Mouse (Mus musculus): ENCODE data around the gene Sp3. TPM values are rescaled to one million over a fixed set of nuclear protein-coding genes. Genes with fewer than 3 reads are reported as not detected.
"Not testable (repeated sequence)": the region's sequence is repeated elsewhere in the genome, so short reads cannot be mapped to it uniquely, and the experiment has no call there.

Gene Sp3
- 46.6 and 51.1 TPM in 2 replicates for polyA plus RNA-seq (2016; fragmentation: Nextera tagmentation; extraction: Ambion mirVana)

GRCm38 (mm10) chr2:72980337-72981074 is at the start of gene Sp3:
TSS of gene Sp3 (minus strand) at chr2:72980446.
- peak within 1 kb of the TSS; percentile 100 for H3K27ac ChIP-seq
- peak; percentile 98 for DNase-seq (ENCODE audit: low spot score)
- H3K27me3 ChIP-seq (ENCODE audit: insufficient read depth, poor library complexity, severe bottlenecking), result no peaks in the 10 kb centered on the region
- peaks cover 41% of the 10 kb centered on the region for H3K4me1 ChIP-seq (replicated peaks)
- H3K4me3 ChIP-seq, result peak within 1 kb of the TSS; percentile 97
- under 1% methylated on average over 64 of the region's 64 CpGs for WGBS
- no peaks in the 10 kb centered on the region for H3K9me3 ChIP-seq
- H3K36me3 ChIP-seq, result 0 out of 2 replicates have a peak, but pooled peaks cover 6% of the 10 kb centered on the region

DNA sequence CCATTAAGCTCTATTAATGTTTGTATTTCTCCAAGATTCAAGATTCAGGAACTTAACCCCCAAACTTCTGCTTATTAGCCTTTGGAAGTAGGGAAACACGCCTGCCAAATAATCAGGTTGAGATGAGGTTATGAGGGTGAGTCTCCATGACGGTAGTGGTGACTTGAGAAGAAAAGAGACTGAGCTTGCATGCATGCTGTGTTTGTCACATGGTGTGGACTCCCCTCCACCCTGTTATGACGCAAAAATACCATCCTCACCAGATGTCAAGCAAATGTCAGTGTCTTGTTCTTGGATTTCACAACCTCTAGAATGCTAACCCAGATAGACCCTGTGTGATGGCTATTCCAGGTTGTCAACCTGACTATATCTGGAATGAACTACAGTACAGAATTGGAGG is 49.6 kb upstream of the Sp3 start:
- Histone ChIP-seq H3K4me3 (no peak overlapping the region), H3K36me3 (no peaks in the 10 kb centered on the region), H3K9me3 (0 out of 2 replicates have a peak, but pooled peaks cover 5% of the 10 kb centered on the region), H3K4me1 (replicated peaks) (no peaks in the 10 kb centered on the region), H3K27me3 (ENCODE audit: insufficient read depth, poor library complexity, severe bottlenecking) (no peaks in the 10 kb centered on the region), H3K27ac (no peak overlapping the region)
- no peak for DNase-seq (ENCODE audit: low spot score)
- WGBS, result 89% methylated on average over 3 of the region's 3 CpGs

- Histone ChIP-seq H3K4me1 (replicated peaks) (no peaks in the 10 kb centered on the region), H3K27me3 (ENCODE audit: insufficient read depth, poor library complexity, severe bottlenecking) (no peaks in the 10 kb centered on the region), H3K27ac (no peak overlapping the region), H3K9me3 (0 out of 2 replicates have a peak, but pooled peaks cover 5% of the 10 kb centered on the region), H3K36me3 (no peaks in the 10 kb centered on the region), H3K4me3 (no peak overlapping the region)
- no peak for DNase-seq (ENCODE audit: low spot score)
- 89% methylated on average over 3 of the region's 3 CpGs for WGBS
Measured at GRCm38 (mm10) chr2:73028019-73028418, 47.8 kb upstream of the Sp3 start.

GRCm38 (mm10) chr2:73027126-73027525 is 46.9 kb upstream of the Sp3 start:
- DNase-seq (ENCODE audit: low spot score), result no peak
- no peak overlapping the region for H3K27ac ChIP-seq
- H3K4me3 ChIP-seq, result no peak overlapping the region
- 0 out of 2 replicates have a peak, but pooled peaks cover 5% of the 10 kb centered on the region for H3K9me3 ChIP-seq
- 64% methylated on average over 3 of the region's 3 CpGs for WGBS
- H3K27me3 ChIP-seq (ENCODE audit: insufficient read depth, poor library complexity, severe bottlenecking), result no peaks in the 10 kb centered on the region
- no peaks in the 10 kb centered on the region for H3K4me1 ChIP-seq (replicated peaks)
- no peaks in the 10 kb centered on the region for H3K36me3 ChIP-seq

GRCm38 (mm10) chr2:73023803-73024202 is 43.6 kb upstream of the Sp3 start:
- Histone ChIP-seq H3K9me3 (no peaks in the 10 kb centered on the region), H3K36me3 (no peaks in the 10 kb centered on the region), H3K27ac (no peak overlapping the region), H3K27me3 (ENCODE audit: insufficient read depth, poor library complexity, severe bottlenecking) (no peaks in the 10 kb centered on the region), H3K4me1 (replicated peaks) (no peaks in the 10 kb centered on the region), H3K4me3 (no peak overlapping the region)
- 48% methylated on average over 6 of the region's 6 CpGs for WGBS
- DNase-seq (ENCODE audit: low spot score), result no peak

DNA sequence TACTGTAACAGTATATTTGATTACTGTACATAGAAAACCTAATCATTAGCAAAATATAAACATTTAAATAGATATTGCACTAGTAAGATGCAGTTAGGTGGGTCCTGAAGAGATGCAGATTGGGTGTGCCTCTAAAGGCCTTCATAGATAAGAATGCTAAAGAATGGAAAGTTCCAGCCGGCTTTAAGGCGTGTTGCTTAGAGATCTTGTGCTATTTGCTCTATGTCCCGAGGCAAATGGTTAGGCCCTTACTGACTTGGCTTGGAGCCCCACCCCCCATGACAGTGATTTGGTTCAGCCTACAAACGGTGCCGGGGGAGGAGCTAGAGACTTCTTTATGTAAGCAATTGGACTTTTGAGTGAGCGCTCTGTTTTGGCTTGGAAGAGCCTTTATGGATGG is 40.8 kb upstream of the Sp3 start:
- no peak overlapping the region for H3K4me3 ChIP-seq
- 85% methylated on average over 6 of the region's 6 CpGs for WGBS
- DNase-seq (ENCODE audit: low spot score), result no peak

GRCm38 (mm10) chr2:73019371-73020146 is 39.3 kb upstream of the Sp3 start:
- H3K27ac ChIP-seq, result no peak overlapping the region
- H3K36me3 ChIP-seq, result no peaks in the 10 kb centered on the region
- DNase-seq (ENCODE audit: low spot score), result no peak
- H3K27me3 ChIP-seq (ENCODE audit: insufficient read depth, poor library complexity, severe bottlenecking), result no peaks in the 10 kb centered on the region
- H3K4me3 ChIP-seq, result no peak overlapping the region
- 83% methylated on average over 9 of the region's 9 CpGs for WGBS
- H3K9me3 ChIP-seq, result no peaks in the 10 kb centered on the region; the same call in 1 of the 2 replicates
- no peaks in the 10 kb centered on the region for H3K4me1 ChIP-seq (replicated peaks)

More for the DNA sequence above, 40.8 kb upstream of the Sp3 start:
- Histone ChIP-seq H3K27ac (no peak overlapping the region), H3K4me1 (replicated peaks) (no peaks in the 10 kb centered on the region), H3K36me3 (no peaks in the 10 kb centered on the region), H3K9me3 (no peaks in the 10 kb centered on the region; the same call in 1 of the 2 replicates), H3K27me3 (ENCODE audit: insufficient read depth, poor library complexity, severe bottlenecking) (no peaks in the 10 kb centered on the region)

DNA sequence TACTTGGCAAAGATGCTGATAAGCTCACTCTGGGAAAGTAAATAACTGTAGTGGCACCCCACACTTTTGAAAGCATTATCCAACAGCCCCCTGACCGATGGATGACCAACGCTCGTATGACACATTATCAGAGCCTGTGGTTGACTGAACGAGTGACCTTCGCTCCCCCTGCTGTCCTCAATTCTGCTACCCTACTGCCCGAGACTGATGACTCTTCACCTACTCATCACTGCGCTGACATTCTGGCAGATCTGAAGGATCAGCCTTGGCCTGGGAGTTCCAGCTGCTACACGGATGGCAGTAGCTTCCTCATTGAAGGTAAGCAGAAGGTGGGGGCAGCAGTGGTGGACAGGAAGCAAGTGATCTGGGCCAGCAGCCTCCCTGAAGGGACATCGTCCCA is 33.8 kb upstream of the Sp3 start:
- DNase-seq (ENCODE audit: low spot score); H3K27me3 ChIP-seq (ENCODE audit: insufficient read depth, poor library complexity, severe bottlenecking); H3K36me3 ChIP-seq; H3K4me3 ChIP-seq; H3K4me1 ChIP-seq (replicated peaks); H3K27ac ChIP-seq: not testable (repeated sequence)
- WGBS, result 87% methylated on average over 9 of the region's 9 CpGs
- peaks cover 18% of the 10 kb centered on the region for H3K9me3 ChIP-seq

DNA sequence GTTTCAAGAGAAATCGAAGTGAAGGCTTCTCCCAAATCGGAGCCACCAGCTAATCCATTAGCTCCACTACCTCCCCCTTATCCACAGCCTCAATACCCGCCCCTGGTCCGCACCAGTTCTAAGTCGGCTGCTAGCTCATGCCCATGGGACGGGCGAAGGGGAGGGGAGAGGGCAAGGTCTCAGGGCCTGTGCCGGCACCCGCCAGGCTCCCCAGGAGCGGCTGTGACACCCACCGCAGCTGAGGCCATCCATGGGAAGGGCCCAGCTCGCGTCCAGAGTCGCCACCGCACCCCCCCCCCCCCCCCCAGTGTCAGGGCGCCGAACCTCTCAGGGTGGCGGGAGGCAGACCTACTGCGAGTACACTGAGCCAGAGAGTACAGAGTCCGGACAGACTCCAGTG is 32.4 kb upstream of the Sp3 start:
- Histone ChIP-seq H3K27ac (no peak overlapping the region), H3K36me3 (peaks cover 5% of the 10 kb centered on the region; the same call in 1 of the 2 replicates), H3K4me1 (replicated peaks) (no peaks in the 10 kb centered on the region), H3K4me3 (no peak overlapping the region), H3K9me3 (peaks cover 18% of the 10 kb centered on the region), H3K27me3 (ENCODE audit: insufficient read depth, poor library complexity, severe bottlenecking) (no peaks in the 10 kb centered on the region)
- 77% methylated on average over 20 of the region's 20 CpGs for WGBS
- DNase-seq (ENCODE audit: low spot score), result no peak

GRCm38 (mm10) chr2:73007472-73007871 is 27.2 kb upstream of the Sp3 start:
- Histone ChIP-seq H3K4me3 (no peak overlapping the region), H3K27ac (no peak overlapping the region), H3K36me3 (peaks cover 5% of the 10 kb centered on the region; the same call in 1 of the 2 replicates), H3K4me1 (replicated peaks) (peaks cover 26% of the 10 kb centered on the region), H3K9me3 (peaks cover 18% of the 10 kb centered on the region), H3K27me3 (ENCODE audit: insufficient read depth, poor library complexity, severe bottlenecking) (no peaks in the 10 kb centered on the region)
- no peak for DNase-seq (ENCODE audit: low spot score)
- WGBS, result 92% methylated on average over 9 of the region's 9 CpGs

DNA sequence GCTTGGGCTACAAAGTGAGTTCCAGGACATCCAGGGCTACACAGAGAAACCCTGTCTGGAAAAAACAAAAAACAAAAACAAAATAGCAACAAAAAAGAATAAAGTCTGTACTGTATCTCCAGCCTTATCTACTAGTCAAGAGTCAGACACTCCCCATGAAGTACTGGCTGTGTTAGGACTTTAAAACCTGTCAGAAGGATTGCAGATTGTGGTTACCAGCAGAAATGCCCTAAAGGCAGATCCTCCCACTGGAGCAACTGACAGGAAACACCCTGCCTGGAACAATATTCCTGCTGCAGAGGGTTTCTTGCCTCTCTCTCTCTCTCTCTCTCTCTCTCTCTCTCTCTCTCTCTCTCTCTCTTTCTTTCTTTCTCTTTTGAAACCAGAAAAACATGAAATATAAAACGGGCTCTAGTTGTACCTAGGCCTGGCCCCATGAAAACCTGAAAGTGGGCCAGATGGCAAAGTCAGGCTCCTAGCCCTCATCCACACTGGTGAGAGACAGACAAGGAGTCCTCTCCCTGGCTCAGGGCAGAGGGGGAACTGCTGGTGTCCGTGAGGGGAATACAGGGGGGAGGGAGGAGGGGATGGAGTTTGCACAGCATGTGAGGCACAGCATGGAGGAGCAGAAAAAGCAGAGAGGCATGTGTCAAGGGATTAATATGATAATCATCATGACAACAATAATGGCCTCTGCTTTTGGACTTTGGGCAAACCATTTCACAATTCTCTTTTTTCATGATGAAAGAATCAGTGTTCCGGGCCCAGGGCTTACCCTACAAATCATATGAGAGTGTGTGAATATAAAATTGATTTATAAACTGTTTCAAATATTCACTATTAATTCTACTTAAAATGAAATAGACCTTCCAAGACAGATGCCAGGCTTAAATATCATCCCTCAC is 25.6 kb upstream of the Sp3 start:
- no peak overlapping the region for H3K4me3 ChIP-seq
- peak; percentile 9 for DNase-seq (ENCODE audit: low spot score)
- peak overlapping the region; percentile 66 for H3K27ac ChIP-seq
- peaks cover 4% of the 10 kb centered on the region; the same call in 1 of the 2 replicates for H3K36me3 ChIP-seq
- no peaks in the 10 kb centered on the region for H3K27me3 ChIP-seq (ENCODE audit: insufficient read depth, poor library complexity, severe bottlenecking)
- 50% methylated on average over 3 of the region's 3 CpGs for WGBS
- peaks cover 26% of the 10 kb centered on the region for H3K4me1 ChIP-seq (replicated peaks)
- H3K9me3 ChIP-seq, result peaks cover 10% of the 10 kb centered on the region

All from hindbrain, embryonic 10.5 days (tissue).